Mouse (Mus musculus): ENCODE results near the gene Olfml2b. TPM values are rescaled to one million over a fixed set of nuclear protein-coding genes. Genes with fewer than 3 reads are reported as not detected.

The Olfml2b gene
- polyA plus RNA-seq, 1 experiment from 2014 or later = 3.4 TPM

GRCm38 (mm10) chr1:170678861-170679260 lies 34.5 kb downstream of the Olfml2b start:
- no peaks in the 10 kb centered on the region for H3K9me3 ChIP-seq (replicated peaks; ENCODE audit: control insufficient read depth, low read length)
- H3K4me1 ChIP-seq (ENCODE audit: control insufficient read depth, low read depth, low read length) = no peaks in the 10 kb centered on the region
- ATAC-seq (ENCODE audit: low read depth) = no peak
- WGBS (ENCODE audit: insufficient replicate concordance) = 42% methylated on average over 4 of the region's 4 CpGs
- no peaks in the 10 kb centered on the region for H3K27me3 ChIP-seq (ENCODE audit: control insufficient read depth, insufficient read depth, low read depth, low read length)
- no peak overlapping the region for H3K4me3 ChIP-seq (ENCODE audit: low read depth, low read length)
- H3K9ac ChIP-seq (ENCODE audit: low read depth, low read length) = no peak overlapping the region
- no peaks in the 10 kb centered on the region for H3K36me3 ChIP-seq (ENCODE audit: control insufficient read depth, insufficient read depth)
- H3K4me2 ChIP-seq (ENCODE audit: low read depth, low read length) = no peak overlapping the region
- no peak overlapping the region for H3K27ac ChIP-seq (ENCODE audit: low read length)

DNA sequence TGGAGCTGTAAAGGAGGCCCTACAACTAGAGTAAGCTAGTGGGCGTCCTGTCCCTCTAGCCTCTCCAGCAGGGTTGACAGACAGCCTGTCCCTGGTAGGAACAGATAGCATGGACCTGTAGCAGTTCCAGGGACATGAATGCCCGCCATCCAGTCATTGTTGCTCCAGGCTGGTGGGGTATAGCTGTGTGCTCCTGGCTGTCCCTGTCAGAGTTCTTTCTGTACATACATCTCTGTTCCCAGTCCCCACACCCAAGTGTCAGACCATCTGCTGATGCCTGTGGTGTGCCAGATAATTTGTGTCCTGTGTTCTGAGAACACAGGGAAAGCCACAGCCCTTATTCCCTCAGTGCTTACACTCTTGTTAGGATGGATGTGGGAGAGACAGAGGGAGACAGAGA lies 35.3 kb downstream of the Olfml2b start:
- Histone ChIP-seq H3K27ac (ENCODE audit: low read length) (no peak overlapping the region), H3K4me1 (ENCODE audit: control insufficient read depth, low read depth, low read length) (no peaks in the 10 kb centered on the region), H3K4me2 (ENCODE audit: low read depth, low read length) (no peak overlapping the region), H3K36me3 (ENCODE audit: control insufficient read depth, insufficient read depth) (no peaks in the 10 kb centered on the region), H3K4me3 (ENCODE audit: low read depth, low read length) (no peak overlapping the region), H3K9ac (ENCODE audit: low read depth, low read length) (no peak overlapping the region), H3K27me3 (ENCODE audit: control insufficient read depth, insufficient read depth, low read depth, low read length) (no peaks in the 10 kb centered on the region), H3K9me3 (replicated peaks; ENCODE audit: control insufficient read depth, low read length) (no peaks in the 10 kb centered on the region)
- ATAC-seq (ENCODE audit: low read depth) = no peak
- 57% methylated on average over 2 of the region's 2 CpGs for WGBS (ENCODE audit: insufficient replicate concordance)

DNA sequence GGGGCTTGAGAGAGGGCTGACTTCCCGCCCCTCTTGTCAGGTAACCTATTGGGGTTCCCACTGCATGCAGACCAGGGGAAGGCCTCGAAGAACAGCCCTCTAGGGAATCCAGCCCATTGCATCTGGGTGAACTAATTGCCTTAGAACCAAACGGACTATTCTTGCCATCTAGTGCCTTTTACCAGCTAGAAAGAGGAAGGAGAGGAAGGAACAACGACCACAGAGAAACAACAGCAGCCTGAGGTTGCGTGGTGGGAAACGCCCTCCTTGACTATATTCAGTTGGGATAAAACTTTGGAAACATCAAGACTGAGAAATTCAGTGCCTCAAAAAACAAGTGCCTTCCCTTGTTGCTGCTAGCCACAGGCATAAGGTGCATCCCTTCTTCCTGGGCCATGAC lies 39.5 kb downstream of the Olfml2b start:
- ATAC-seq (ENCODE audit: low read depth) = no peak
- H3K36me3 ChIP-seq (ENCODE audit: control insufficient read depth, insufficient read depth) = no peaks in the 10 kb centered on the region
- H3K27me3 ChIP-seq (ENCODE audit: control insufficient read depth, insufficient read depth, low read depth, low read length) = no peaks in the 10 kb centered on the region
- H3K4me3 ChIP-seq (ENCODE audit: low read depth, low read length) = no peak overlapping the region
- no peaks in the 10 kb centered on the region for H3K9me3 ChIP-seq (replicated peaks; ENCODE audit: control insufficient read depth, low read length)
- no peak overlapping the region for H3K9ac ChIP-seq (ENCODE audit: low read depth, low read length)
- H3K4me2 ChIP-seq (ENCODE audit: low read depth, low read length) = no peak overlapping the region
- H3K4me1 ChIP-seq (ENCODE audit: control insufficient read depth, low read depth, low read length) = no peaks in the 10 kb centered on the region
- H3K27ac ChIP-seq (ENCODE audit: low read length) = no peak overlapping the region
- WGBS (ENCODE audit: insufficient replicate concordance) = 25% methylated on average over 6 of the region's 6 CpGs

GRCm38 (mm10) chr1:170689773-170690172 lies 45.4 kb downstream of the Olfml2b start:
- H3K4me1 ChIP-seq (ENCODE audit: control insufficient read depth, low read depth, low read length) = no peaks in the 10 kb centered on the region
- no peak overlapping the region for H3K27ac ChIP-seq (ENCODE audit: low read length)
- no peaks in the 10 kb centered on the region for H3K9me3 ChIP-seq (replicated peaks; ENCODE audit: control insufficient read depth, low read length)
- no peak for ATAC-seq (ENCODE audit: low read depth)
- no peak overlapping the region for H3K4me2 ChIP-seq (ENCODE audit: low read depth, low read length)
- no peaks in the 10 kb centered on the region for H3K36me3 ChIP-seq (ENCODE audit: control insufficient read depth, insufficient read depth)
- no peaks in the 10 kb centered on the region for H3K27me3 ChIP-seq (ENCODE audit: control insufficient read depth, insufficient read depth, low read depth, low read length)
- 67% methylated on average over 8 of the region's 8 CpGs for WGBS (ENCODE audit: insufficient replicate concordance)
- H3K9ac ChIP-seq (ENCODE audit: low read depth, low read length) = no peak overlapping the region
- H3K4me3 ChIP-seq (ENCODE audit: low read depth, low read length) = no peak overlapping the region

DNA sequence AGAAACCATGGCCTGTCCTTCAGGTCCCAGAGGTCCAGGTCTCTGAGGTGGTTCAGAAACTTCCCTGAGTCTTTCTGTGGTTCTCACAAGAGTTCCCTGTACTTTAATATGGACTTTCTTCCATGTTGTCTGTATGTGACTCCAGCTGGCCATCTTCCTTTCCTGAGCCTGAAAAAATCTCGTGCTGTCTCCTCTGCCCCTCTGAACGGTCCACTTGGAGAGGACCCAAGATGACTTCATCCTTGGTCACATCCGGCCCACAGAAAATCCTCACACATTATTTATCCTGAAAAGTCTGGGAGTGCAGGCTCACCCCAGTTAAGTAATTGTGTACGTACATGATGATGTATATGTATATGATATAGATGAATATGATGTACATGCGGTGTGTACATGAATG lies 47.0 kb downstream of the Olfml2b start:
- WGBS (ENCODE audit: insufficient replicate concordance) = 72% methylated on average over 5 of the region's 5 CpGs
- H3K4me1 ChIP-seq (ENCODE audit: control insufficient read depth, low read depth, low read length) = no peaks in the 10 kb centered on the region
- H3K36me3 ChIP-seq (ENCODE audit: control insufficient read depth, insufficient read depth) = no peaks in the 10 kb centered on the region
- no peak overlapping the region for H3K9ac ChIP-seq (ENCODE audit: low read depth, low read length)
- H3K27ac ChIP-seq (ENCODE audit: low read length) = no peak overlapping the region
- H3K9me3 ChIP-seq (replicated peaks; ENCODE audit: control insufficient read depth, low read length) = no peaks in the 10 kb centered on the region
- no peak overlapping the region for H3K4me3 ChIP-seq (ENCODE audit: low read depth, low read length)
- ATAC-seq (ENCODE audit: low read depth) = no peak
- no peaks in the 10 kb centered on the region for H3K27me3 ChIP-seq (ENCODE audit: control insufficient read depth, insufficient read depth, low read depth, low read length)
- H3K4me2 ChIP-seq (ENCODE audit: low read depth, low read length) = no peak overlapping the region

DNA sequence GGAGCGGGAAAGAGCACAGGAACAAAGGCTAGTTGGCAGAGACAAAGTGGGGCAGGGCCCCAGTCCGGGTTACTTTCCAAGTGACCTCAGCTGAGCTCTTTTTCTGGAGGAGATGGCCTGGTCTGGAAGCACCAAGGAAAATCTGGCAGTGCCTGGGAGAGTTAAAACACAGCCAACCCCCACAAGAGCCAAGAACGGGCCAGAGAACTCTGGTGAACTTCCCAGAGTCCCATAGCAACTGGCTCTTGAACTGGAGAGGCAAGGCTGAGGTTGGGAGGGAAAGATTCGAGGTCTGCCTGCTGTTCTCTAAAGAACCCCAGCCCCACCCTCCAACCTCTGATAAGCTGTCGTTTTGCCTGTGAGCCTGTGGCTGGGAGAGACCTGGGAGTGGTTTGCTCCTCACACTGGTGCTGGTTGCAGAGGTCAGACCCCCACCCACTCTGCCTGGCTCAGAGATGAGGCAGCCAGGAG lies 50.5 kb downstream of the Olfml2b start:
- Histone ChIP-seq H3K4me1 (ENCODE audit: control insufficient read depth, low read depth, low read length) (no peaks in the 10 kb centered on the region), H3K27ac (ENCODE audit: low read length) (no peak overlapping the region), H3K9me3 (replicated peaks; ENCODE audit: control insufficient read depth, low read length) (no peaks in the 10 kb centered on the region), H3K36me3 (ENCODE audit: control insufficient read depth, insufficient read depth) (no peaks in the 10 kb centered on the region), H3K27me3 (ENCODE audit: control insufficient read depth, insufficient read depth, low read depth, low read length) (no peaks in the 10 kb centered on the region), H3K9ac (ENCODE audit: low read depth, low read length) (no peak overlapping the region), H3K4me2 (ENCODE audit: low read depth, low read length) (no peak overlapping the region), H3K4me3 (ENCODE audit: low read depth, low read length) (no peak overlapping the region)
- no peak for ATAC-seq (ENCODE audit: low read depth)
- WGBS (ENCODE audit: insufficient replicate concordance) = 36% methylated on average over 5 of the region's 5 CpGs

GRCm38 (mm10) chr1:170695326-170695725 lies 51.0 kb downstream of the Olfml2b start:
- Histone ChIP-seq H3K9me3 (replicated peaks; ENCODE audit: control insufficient read depth, low read length) (no peaks in the 10 kb centered on the region), H3K27me3 (ENCODE audit: control insufficient read depth, insufficient read depth, low read depth, low read length) (no peaks in the 10 kb centered on the region), H3K27ac (ENCODE audit: low read length) (no peak overlapping the region), H3K4me3 (ENCODE audit: low read depth, low read length) (no peak overlapping the region), H3K4me2 (ENCODE audit: low read depth, low read length) (no peak overlapping the region), H3K4me1 (ENCODE audit: control insufficient read depth, low read depth, low read length) (no peaks in the 10 kb centered on the region), H3K36me3 (ENCODE audit: control insufficient read depth, insufficient read depth) (no peaks in the 10 kb centered on the region), H3K9ac (ENCODE audit: low read depth, low read length) (no peak overlapping the region)
- ATAC-seq (ENCODE audit: low read depth) = no peak
- WGBS (ENCODE audit: insufficient replicate concordance) = 62% methylated on average over 6 of the region's 6 CpGs

DNA sequence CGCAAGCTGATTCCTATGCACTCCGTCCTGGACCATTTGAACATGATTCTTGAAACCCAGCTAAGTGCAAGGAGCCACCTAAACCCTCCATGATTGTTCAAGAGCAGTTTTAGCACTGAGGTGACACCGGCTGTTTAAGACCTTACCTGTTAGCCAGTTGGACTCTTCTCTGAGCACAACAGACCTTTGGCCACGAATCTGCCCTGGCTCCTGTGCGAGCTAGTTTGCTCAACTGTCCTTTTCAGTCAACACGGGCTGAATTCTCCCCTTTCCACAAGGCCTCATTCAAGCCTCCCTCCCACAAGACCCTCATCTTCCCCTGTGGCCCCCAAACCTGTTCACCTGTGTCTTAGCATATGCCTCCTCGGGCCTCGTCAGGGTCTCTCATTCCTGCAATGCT lies 52.7 kb downstream of the Olfml2b start:
- ATAC-seq (ENCODE audit: low read depth) = no peak
- no peak overlapping the region for H3K4me2 ChIP-seq (ENCODE audit: low read depth, low read length)
- 72% methylated on average over 8 of the region's 8 CpGs for WGBS (ENCODE audit: insufficient replicate concordance)
- no peaks in the 10 kb centered on the region for H3K27me3 ChIP-seq (ENCODE audit: control insufficient read depth, insufficient read depth, low read depth, low read length)
- no peaks in the 10 kb centered on the region for H3K9me3 ChIP-seq (replicated peaks; ENCODE audit: control insufficient read depth, low read length)
- no peaks in the 10 kb centered on the region for H3K4me1 ChIP-seq (ENCODE audit: control insufficient read depth, low read depth, low read length)
- no peak overlapping the region for H3K9ac ChIP-seq (ENCODE audit: low read depth, low read length)
- no peak overlapping the region for H3K27ac ChIP-seq (ENCODE audit: low read length)
- H3K36me3 ChIP-seq (ENCODE audit: control insufficient read depth, insufficient read depth) = no peaks in the 10 kb centered on the region
- H3K4me3 ChIP-seq (ENCODE audit: low read depth, low read length) = no peak overlapping the region

- H3K9me3 ChIP-seq (replicated peaks; ENCODE audit: control insufficient read depth, low read length) = no peaks in the 10 kb centered on the region
- 65% methylated on average over 7 of the region's 7 CpGs for WGBS (ENCODE audit: insufficient replicate concordance)
- no peak overlapping the region for H3K4me2 ChIP-seq (ENCODE audit: low read depth, low read length)
- no peak for ATAC-seq (ENCODE audit: low read depth)
- no peaks in the 10 kb centered on the region for H3K27me3 ChIP-seq (ENCODE audit: control insufficient read depth, insufficient read depth, low read depth, low read length)
- H3K27ac ChIP-seq (ENCODE audit: low read length) = no peak overlapping the region
- H3K4me1 ChIP-seq (ENCODE audit: control insufficient read depth, low read depth, low read length) = no peaks in the 10 kb centered on the region
- H3K9ac ChIP-seq (ENCODE audit: low read depth, low read length) = no peak overlapping the region
- H3K36me3 ChIP-seq (ENCODE audit: control insufficient read depth, insufficient read depth) = no peaks in the 10 kb centered on the region
- H3K4me3 ChIP-seq (ENCODE audit: low read depth, low read length) = no peak overlapping the region
These were observed 53.5 kb downstream of the Olfml2b start for GRCm38 (mm10) chr1:170697771-170698356.

Measured in liver, embryonic 16.5 days (tissue).